Mouse (Mus musculus): Measurements from ENCODE around the gene Arhgap5. TPM values are rescaled to one million over a fixed set of nuclear protein-coding genes. Genes with fewer than 3 reads are reported as not detected.

Gene Arhgap5
- 5.9 and 7.4 TPM in 2 replicates for total RNA-seq (2014; fragmentation: Nextera tagmentation)
- total RNA-seq (2017), result 4.9 and 9.7 TPM in 2 replicates

DNA sequence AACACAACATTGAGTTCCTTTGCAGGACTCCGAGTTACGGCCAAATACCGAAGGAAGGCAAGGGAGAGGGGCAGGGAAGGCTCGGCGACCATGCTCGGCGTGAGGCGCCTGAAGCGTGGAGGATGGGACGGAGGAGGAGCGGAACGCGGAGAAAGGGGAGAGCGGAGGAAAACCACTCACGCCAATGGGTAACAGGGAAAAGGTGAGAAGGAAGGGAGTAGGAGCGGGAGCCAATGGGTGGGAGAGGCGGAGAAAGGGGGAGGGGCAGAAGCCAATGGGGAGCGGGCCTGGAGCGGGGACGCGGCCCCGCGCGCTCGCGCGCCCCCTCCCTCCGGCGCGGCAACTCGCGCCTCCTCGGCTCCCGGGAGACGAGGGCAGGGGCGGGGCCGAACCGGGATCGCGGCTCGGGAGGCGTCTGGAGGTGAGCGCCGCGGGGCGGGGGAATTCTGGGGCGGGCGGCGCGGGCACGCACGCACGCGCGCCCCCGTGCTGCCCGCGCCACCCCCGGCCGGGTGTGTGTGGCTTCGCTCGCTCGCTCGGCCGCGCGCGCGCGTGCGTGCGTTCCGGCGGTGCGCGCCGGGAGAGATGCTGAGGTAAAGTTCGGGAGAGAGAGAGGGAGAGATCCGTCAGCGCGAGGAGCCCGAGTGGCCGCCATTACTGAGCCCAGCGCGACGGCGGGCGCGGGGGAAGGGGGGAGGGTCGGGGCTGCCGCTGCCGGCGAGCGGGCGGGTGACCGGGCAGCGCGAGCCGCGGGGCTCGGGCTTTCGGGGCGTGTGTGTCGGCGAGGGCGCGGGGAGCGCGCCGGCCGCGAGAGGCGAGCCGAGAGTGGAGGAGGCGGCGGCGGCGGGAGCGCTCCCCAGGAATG lies at the start of gene Arhgap5:
Gene Arhgap5 (plus strand): TSS at position 517 of the 865 bp plus-strand sequence.
- ATAC-seq (replicated peaks; ENCODE audit: poor library complexity, severe bottlenecking), result peak; percentile 75

DNA sequence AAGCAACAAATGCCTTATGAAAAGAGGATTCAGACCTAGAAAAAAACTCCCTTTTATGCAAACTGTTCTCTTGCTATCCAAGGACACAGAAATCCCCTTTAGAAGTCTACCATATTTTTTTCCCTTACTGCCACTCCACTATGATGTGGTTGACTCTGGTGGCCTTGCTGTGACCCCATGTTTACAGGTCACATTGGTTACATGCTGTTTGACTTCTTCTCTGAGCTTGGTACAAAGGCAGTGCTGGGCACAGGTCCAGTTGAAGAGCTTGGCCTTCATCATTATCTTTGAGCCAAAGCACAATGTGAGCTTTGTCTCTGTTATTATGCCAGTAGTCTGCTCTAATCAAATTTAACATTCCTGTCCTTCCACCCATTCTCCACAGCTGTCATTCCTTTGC lies 39.2 kb upstream of the Arhgap5 start:
- no peak for ATAC-seq (replicated peaks; ENCODE audit: poor library complexity, severe bottlenecking)

DNA sequence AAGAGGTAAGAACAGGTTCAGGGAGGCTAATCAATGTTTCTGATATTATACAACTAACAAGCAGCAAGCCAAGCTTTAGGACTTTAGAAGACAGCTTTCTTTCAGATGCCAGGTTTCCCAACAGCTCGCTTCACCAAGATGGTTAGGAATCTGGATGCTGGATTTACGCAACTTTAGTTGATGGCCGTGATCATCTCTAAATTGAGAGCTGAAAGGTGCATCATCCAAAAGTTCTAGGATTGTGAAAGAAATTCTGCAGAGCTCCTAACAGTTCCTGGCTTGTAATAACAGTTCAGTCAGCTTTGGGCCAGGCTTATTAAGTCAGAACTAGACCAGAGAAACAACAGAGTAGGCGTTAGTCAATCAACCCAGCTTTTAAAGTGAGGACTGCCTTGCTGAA lies 32.2 kb upstream of the Arhgap5 start:
- ATAC-seq (replicated peaks; ENCODE audit: poor library complexity, severe bottlenecking), result no peak

DNA sequence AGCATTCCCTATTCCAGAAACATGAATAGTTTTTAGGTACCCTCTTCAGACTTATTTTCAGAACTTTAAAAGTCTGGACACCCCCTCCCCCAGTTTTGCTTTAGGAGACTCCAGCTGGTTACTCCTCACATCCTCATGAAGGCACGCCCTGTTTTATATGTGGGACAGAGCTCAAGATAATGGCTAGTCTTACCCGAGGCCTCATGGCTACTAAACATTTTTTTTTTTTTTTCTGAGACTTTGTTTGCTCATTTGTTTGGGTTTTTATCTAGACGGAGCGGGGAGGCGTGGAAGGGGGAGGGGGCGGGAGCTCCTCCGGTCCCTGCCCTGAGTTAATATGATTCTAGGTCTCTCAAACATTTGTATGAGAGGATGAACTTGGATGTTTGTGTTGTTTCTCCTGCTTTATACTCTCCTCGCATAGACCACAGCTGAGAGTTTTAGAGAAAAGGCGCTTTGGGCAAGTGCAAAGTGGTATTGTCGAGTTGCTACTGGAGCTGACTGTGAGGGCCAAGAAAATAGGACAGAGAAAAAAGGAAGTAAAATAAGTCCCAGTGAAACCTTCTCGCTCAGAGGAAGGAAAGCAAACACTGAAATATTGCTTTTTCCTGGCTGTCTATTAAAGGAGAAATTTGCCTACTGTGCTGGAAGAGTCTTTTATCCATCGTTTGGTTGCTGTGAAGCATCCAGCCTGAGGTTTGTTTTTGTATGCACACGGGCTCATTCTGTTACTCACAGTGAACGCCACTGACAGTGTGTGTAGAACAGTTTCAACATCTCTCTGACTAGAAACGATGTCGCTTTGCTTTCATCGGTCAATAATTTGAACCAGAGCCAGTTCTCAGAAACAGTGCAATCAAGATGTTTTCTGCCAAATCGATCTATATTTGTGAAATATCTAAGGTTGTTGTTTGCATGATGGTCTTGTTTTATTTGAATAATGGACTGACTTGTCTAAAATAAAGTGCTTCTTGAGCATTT lies 29.5 kb upstream of the Arhgap5 start:
- ATAC-seq (replicated peaks; ENCODE audit: poor library complexity, severe bottlenecking), result peak; percentile 40; the same call in 1 of the 2 replicates

DNA sequence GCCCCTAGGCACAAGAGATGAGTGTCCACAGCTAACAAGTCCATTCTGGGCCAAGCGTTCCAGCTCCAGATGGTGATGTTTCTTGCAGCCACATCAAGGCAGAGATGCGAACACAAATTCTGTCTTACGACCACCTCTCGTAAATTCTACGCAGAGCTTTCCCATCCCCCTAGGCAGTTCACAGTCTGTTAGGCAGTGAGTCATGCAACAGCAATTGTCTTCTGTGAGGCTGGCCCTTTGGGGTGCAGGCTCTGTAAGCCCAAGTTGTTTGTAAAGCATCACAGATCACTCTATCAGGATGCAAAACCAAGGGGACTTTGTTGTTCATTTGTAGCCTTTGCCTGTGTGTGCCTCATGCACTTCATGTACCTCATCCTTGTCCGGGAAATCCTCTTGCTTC lies 27.7 kb upstream of the Arhgap5 start:
- ATAC-seq (replicated peaks; ENCODE audit: poor library complexity, severe bottlenecking), result no peak

DNA sequence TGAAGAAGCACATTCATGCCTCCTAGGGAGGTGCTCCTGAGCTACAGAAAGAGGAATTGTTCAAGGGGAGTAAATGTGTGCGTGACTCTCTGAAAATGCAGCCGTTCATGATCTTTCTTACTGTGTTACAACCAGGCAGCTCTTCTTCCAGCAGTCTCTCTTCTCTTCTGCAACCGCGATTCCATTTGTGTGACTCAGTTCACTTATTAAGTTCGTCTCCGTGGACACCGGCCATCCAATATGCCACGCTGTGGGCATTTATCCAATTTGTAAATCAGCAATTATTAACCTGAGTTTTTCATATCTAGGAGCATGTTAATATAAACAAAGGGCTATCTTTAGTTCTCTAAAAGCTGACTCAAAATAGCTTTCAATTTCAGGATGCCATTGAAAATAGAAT lies 25.2 kb upstream of the Arhgap5 start:
- ATAC-seq (replicated peaks; ENCODE audit: poor library complexity, severe bottlenecking), result no peak

DNA sequence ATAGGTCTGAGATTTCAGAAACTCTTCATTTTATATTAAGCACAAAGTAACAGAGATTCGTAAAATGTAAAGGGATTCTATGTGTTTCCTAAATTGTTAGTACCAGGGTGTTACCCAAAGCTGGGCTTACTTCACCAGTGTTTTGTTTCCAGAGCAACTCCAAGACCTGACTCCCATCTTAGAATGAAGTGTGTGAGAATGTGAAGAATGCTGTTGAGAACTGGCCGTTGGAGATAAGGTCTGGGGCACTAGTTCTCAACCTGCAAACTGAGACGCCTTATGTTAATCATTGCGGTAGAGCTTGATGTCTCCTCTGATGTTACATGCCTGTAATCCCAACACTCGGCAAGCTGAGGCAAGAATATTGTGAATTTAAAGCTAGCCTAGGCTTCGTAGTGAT lies 24.4 kb upstream of the Arhgap5 start:
- ATAC-seq (replicated peaks; ENCODE audit: poor library complexity, severe bottlenecking), result no peak

DNA sequence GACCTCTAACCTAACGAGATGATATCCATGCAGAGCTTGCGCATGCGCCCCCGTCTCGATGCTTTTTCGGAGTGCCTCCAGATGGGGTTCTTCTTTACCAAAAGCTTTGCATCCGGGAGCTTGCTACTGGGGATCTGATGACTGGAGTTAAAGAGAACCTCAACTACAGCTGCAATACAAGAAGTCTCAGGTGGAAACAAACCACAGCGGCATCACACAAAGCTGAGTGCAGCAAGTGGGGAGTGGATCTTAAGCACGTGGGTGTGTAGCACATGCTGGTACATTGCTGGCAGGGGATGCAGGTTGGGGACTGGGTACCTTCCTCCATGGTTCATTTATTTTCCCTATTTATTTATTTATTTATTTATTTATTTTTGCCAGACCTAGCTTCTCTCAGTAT lies 22.9 kb upstream of the Arhgap5 start:
- peak; percentile 19; the same call in 1 of the 2 replicates for ATAC-seq (replicated peaks; ENCODE audit: poor library complexity, severe bottlenecking)

DNA sequence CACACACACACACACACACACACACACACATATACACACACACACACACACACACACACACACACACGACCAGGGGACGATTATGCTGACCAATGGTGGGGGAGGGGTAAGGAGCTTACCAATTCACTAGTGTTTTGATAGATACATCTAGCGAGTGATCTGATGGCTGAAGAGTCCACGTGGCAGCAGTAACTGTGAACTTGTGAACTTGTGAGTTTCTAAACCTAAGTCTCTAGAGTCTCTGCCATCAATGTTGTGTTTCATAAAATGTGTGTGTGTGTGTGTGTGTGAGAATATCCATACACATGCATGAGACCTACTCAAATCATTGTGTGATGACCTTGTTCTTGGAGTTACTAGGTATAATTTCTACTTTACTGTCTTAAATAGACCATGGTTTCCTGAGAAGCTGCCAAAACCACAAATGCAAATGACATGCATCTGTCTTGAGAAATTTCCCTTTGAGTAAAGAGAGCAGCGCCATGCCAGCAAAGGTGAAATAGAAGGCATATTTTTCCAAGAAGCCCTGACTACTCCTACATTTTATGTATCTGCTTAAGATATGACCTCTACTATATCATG lies 21.7 kb upstream of the Arhgap5 start:
- ATAC-seq (replicated peaks; ENCODE audit: poor library complexity, severe bottlenecking), result no peak; the same call in 1 of the 2 replicates

DNA sequence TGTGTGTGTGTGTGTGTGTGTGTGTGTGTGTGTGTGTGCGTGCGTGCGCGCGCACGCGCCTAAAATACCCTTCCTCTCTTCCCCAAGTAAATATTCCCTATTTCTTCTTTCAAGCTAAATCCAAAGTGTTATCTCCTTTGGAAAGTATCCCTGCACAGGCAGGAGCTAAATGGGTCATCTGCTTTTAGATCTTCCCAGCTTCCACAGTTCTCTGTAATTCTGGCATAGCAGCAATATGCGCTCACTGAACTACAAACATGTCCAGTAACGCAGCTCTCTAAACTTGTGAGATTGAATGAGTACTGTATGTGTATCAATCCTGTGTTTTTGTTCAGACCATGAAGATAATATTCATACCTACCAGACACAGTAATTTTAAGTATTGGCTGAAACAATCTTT lies 20.6 kb upstream of the Arhgap5 start:
- no peak for ATAC-seq (replicated peaks; ENCODE audit: poor library complexity, severe bottlenecking)

DNA sequence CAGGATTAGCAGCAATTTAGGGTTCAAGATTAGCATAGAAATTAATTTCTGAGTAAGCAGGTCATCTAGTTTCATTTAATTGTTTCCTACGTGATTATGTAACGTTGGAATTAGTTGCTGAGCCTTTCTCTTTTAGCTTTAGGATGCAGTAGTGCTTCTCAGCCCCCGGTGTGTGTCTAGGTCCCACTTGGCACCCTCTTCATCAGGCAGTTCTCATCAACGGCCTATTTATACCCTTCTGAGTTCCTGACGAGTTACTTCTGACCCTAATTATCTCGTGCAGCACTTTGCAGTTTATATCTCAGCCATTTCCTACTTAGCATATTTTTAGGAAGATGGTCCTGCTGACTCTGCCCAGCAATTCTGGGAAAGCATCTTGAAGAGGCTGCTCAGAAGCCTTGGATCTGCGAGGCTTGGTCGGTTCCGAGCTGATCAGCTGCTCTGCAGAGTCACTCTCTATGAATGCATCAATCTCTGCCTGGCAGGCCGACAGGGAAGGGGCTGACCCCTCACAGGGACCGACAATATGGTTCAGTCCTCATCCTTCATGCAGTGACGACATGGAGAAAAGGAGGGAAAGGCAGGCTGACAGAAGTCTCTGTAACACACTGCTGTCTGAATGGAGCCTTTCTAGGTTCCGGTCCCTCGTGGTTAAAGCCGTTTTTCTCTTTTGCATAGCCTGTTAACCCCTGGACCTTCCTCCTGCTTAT lies 15.4 kb upstream of the Arhgap5 start:
- ATAC-seq (replicated peaks; ENCODE audit: poor library complexity, severe bottlenecking), result no peak

DNA sequence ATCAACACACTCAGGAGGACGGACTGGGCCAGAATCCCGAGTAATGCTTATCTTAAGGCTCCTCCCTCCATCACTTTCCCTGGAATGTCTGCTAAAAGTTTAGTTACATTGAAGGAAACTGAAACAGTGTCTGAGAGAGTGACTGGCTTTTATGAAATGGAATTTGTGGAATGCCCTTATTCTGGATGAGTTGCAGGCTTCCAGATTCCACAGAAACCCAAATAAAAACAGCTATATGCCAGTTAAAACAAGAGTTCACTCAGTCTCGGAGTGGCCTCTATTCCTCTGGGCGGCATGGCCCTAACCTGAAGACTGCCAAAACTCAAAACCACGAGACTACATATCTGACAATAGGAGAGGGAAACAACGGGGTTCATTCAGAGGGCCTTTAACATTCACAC lies 10.5 kb upstream of the Arhgap5 start:
- ATAC-seq (replicated peaks; ENCODE audit: poor library complexity, severe bottlenecking), result no peak

DNA sequence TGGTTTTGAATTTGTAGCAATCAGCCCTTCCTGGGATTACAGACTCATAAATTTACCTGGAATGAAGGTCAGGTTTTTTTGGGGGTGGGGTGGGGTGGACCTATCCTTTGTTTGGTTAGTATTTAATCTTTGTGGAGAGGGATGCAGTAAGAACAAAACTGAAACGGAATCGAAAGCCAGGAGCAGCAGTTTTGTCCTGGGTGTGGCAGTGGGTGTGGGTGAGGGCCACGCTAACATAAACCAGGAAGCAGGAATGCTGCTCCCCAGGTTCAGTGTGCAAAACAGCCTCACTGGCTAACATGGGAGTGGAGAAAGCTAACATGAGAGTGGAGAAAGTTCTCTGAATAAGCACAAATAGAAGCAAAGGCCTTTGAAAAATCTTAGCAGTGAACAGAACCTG lies 6.6 kb upstream of the Arhgap5 start:
- no peak for ATAC-seq (replicated peaks; ENCODE audit: poor library complexity, severe bottlenecking)

DNA sequence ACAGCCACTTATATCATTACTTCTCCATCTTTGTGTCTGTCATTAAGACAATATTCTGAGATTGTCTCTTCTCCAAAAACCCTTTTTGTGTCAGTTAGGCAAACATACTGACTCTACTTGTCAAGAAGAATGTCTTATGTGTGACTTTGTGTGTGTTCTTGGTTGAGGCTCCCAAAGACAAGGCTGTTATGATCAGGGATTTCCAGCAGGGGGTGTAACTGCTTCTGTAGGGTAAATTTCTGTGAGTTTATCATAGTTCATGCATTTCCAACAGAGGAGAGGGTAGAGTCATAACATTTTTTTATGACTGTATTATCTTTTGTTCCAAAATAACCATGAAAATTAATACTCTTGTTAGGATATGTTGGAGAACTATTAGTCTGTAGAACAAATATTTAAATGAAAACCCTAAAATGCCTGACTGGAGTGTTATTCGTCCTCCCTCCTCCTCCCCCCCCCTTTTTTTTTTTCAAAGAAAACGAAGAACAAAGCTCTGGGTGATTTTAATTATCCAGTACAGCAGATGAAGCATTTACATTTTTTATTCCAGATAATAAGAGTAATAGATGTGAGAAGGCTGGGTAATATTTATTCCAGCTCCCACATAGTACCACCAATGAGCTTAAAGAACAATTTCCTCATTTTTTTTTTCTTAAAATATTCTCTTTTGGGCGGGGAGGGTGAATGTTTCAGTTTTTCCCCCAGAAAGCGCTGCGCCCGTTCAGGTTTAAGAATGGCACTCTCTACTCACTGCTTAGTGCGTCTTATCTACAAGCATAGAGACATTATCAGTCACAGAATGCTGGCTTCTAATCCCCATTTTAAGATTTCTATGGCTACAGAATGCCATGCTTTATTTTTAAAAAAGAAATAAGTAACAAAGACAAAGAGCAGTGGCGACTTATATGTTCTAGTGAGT lies 2.6 kb upstream of the Arhgap5 start:
- ATAC-seq (replicated peaks; ENCODE audit: poor library complexity, severe bottlenecking), result no peak

DNA sequence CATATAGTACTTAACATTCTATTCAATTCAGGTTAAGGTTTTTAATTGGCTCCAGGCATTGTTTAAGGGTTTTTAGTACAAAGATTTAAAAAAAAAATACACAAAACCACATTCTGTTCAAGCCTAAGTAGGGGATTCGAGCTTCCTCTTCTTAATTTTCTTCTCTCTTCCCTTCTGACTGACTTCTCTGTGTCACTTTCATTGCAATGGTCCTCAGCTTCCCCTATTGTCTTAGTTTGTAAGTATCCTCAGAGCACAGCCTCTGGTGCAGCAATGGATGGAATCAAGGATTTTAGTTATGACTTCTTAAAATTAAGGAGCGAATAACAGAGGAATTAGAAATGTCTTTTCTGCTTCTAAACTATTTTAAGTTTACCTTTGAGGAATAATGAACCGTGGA lies 1.6 kb upstream of the Arhgap5 start:
- ATAC-seq (replicated peaks; ENCODE audit: poor library complexity, severe bottlenecking), result peak; percentile 54

DNA sequence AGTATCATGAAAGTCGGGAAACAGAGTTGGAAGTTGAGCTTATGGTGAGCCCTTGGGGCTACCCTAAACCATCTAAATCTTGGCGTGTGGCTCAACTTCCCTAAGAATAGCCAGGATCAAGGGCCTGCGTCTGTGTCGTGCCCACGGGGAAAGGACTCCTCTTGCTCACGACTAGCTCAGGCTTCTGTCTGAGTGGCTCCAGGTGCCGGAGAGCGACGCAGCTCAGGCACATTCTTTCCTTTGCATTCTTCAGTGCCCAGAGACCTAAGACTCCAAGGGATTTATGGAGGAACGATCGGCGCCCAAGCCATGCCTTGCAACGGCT lies 679 bp upstream of the Arhgap5 start:
- peak; percentile 21 for ATAC-seq (replicated peaks; ENCODE audit: poor library complexity, severe bottlenecking)

DNA sequence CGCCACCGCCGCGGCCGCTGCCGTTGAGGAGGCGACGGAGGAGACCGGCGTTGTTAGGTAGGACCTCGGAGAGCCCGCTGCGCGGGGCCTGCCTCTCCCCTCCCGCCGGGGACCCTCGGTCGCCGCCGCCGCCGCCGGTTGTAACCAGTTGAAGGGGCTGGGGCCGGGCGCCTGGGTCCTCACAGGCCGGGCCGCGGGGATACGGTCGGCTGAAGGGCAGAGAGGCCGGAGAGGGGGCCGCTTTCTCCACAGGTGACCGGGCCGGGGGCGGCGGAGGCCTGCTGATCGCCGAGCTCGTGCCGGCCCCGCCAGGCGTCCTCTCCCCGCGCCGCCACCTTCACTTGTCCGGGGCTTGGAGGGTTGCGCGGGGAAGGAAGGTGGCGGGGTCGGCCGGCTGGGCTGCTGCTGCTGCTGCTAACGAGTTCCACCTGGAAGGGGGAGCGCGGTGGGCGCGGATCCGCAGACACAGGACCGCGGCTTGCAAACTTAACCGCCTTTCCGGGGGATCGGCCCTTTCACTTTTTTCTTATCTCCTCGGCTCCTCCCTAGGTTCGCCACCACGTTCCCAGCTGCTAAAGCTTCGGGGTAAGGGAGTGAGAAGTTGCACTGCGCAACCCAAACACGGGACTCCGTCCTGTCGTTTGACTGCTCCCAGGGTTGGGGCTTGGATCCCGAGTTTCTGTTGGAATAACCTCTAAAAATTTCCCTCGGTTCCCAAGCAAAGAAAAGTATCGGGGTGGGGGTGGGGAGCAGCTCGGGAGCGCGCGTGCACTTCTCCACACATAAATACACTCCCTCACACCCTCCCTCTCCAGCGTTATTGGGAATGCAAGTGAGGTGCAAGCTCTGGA lies 784 bp downstream of the Arhgap5 start:
- peak; percentile 38 for ATAC-seq (replicated peaks; ENCODE audit: poor library complexity, severe bottlenecking)

DNA sequence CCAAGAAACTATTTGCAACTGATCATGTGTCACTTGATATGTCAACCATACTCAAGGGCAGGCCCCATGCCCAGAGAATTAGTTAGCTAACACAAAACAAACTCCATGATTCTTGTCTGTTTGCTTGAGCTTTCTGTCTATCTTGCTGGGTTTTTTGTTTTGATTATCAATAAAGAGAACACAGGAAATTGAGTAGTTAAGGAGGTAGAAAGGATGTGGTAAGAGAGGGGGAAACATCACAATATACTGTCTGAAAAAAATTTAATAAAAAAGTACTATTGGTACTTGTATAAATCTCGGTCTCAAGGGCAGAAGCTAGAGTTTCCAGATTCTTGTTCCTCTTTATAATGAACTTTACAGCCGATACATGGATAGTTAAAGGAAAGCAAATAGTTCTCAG lies 20.9 kb downstream of the Arhgap5 start:
- ATAC-seq (replicated peaks; ENCODE audit: poor library complexity, severe bottlenecking), result no peak
